Mouse (Mus musculus): ENCODE measurements around the gene Dynlt1b.
"Not testable (repeated sequence)": the region's sequence is repeated elsewhere in the genome, so short reads cannot be mapped to it uniquely, and the experiment has no call there.

Dynlt1b gene

DNA sequence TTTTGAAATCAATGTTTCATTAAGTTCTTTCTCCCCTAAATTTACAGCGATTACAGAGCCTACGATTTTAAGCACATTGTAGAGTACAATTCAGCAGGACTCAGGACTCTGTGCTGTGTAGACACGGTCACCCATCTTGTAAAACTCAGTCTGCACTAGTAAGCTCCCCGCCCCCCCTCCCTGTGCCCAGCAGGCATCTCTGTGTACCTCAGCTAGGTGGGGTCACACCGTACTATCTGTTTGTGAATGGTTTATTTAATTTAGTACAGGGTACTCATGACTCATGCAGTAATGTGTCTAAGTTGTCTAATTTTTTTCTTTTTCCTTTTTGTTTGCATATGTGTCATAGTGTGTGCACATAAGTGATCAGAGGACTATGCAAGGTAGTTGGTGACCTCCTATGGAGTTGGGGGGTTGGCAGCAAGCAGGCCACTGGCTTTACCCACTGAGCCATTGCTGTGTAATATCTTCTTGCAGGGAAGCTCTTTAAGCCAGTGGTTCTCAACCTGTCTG, 31.2 kb downstream of the Dynlt1b start:
- DNase-seq (ENCODE audit: low spot score in 2 of 2): not testable (repeated sequence)

DNA sequence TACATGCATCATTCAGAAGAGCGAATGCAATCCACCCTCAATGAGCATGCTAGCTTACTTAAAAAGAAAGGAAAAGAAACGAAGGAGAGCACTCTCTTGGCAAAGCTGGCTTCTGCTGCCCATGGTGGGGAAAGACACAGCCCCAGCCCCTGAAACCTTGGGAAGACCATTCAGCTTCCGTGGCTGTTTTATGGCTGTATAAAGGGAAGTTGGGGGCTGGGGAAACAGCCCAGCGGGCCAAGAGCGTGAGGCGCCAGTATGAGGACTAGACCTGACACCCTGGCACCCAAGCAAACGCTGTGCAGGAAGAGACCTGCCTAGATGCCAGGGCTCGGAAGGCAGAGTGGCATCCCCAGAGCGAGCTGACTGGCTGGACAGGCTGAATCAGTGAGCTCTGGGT, 35.8 kb downstream of the Dynlt1b start:
- not testable (repeated sequence) for DNase-seq (ENCODE audit: low spot score in 2 of 2)

DNA sequence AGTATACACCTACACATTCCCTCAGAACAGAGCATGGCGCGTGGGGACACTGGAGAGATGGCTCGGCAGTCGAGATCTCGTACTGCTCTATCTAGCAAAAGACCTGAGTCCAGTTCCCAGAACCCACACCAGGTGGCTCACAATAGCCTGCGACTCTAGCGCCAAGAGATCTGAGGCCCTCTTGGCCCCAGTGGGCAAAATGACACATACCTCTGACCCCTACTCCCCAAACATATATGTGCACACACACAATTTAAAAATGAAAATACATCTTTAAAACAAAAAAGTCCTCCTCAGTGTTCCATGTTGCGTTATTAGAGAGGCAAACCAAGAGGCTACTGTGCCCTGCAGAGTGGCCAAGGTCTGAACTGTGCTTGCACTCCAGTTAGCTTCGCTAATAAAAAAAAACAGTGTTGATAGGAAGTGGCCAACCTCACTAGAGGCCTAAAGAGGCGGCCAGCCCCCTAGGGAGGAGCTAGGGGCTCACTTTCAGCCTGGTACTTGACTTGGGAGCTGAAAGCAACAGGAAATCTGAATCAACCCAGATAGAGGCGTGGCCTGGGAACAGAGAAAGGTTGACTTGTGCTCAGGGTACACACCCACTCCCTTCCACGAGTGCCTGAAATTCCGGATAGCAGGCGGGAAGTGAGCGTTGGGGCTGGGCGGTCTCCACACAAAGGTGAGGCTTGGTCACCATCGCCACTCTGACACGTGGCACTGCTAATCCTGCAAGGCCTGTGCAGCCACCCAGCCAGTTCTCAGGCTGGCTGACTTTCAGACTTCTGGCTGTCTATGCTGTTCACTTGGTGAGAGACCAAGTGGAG, 37.9 kb downstream of the Dynlt1b start:
- not testable (repeated sequence) for DNase-seq (ENCODE audit: low spot score in 2 of 2)

DNA sequence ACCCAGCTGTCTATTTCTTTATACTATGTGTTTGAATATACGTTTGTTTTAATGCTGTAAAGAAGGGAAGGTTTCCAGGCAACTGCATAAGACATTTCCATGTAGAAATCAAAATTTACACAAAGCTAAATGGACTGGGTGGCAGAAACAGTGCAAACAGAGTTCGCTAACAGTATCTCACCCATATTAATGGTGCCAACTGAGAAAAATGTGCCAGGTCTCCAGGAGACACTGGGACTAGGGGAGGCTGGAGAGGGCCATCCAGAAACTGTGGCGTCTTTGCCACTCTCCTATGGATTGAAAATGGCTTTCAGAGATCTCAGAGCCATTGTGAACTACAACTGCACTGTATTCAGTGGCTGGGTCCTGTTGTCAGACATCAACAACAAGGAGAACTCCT, 40.1 kb downstream of the Dynlt1b start:
- DNase-seq (ENCODE audit: low spot score in 2 of 2): not testable (repeated sequence)

- not testable (repeated sequence) for DNase-seq (ENCODE audit: low spot score in 2 of 2)
These were observed 40.8 kb downstream of the Dynlt1b start for GRCm38 (mm10) chr17:6470671-6471070.

- not testable (repeated sequence) for DNase-seq (ENCODE audit: low spot score in 2 of 2)
These were observed 45.4 kb downstream of the Dynlt1b start for GRCm38 (mm10) chr17:6475270-6475669.

- DNase-seq (ENCODE audit: low spot score in 2 of 2): not testable (repeated sequence)
These were observed 46.0 kb downstream of the Dynlt1b start for GRCm38 (mm10) chr17:6475913-6476312.

DNA sequence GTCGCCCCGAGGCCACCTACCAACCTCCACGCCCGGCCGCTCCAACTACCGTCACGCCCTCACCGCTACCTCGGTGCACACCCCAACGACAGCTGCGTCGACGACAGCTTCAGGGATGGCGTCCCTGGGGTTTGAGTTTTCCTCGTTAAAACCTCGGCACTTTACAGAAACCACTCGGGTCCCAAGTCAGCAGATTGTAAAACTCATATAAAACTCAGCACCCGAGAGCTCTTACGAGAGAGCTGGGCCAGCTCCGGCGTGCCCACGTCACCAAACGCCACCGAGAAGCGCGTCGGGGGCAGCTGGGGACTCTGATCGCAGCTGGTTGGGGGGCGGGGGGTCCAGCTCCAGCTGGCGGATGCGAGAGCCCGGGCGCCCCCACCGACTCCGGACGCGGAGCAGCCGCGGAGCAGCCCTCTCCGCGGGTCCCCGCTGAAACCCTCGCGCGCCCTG, 46.6 kb downstream of the Dynlt1b start:
- not testable (repeated sequence) for DNase-seq (ENCODE audit: low spot score in 2 of 2)

- not testable (repeated sequence) for DNase-seq (ENCODE audit: low spot score in 2 of 2)
These were observed 47.1 kb downstream of the Dynlt1b start for GRCm38 (mm10) chr17:6477026-6477425.

DNA sequence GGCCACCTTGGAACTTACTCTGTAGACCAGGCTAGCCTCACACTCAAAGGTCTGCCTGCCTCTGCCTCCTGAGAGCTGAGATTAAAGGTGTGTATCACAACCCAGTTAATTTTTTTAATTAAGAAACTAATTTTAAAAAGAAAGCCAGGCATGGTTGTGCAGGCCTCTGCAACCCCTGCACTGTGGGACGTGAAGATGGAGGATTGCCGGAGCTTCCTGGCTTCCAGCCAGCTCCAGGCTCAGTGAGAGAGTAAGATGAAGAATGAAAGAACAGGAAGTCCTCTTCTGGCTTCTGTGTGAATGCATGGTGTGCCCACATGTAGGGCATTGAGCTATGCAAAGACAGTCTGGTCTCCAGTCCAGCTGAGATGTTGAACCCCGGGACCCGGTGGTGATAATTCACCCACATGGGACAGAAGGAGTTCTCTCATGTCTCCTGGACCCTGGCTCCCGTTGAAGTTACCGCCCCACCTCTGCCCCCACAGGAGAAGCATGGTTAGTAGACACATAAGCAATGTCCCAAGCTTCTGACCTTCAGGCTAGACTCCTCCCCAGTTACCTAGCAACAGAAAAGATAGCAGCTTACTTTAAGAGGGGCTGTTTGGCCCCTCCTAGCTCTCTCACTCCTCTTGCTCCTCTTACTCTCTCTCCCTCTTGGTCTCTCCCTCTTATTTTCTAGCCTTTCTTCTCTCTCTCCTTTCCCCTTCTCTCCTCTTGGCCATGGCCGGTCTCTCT, 51.1 kb downstream of the Dynlt1b start:
- not testable (repeated sequence) for DNase-seq (ENCODE audit: low spot score in 2 of 2)

DNA sequence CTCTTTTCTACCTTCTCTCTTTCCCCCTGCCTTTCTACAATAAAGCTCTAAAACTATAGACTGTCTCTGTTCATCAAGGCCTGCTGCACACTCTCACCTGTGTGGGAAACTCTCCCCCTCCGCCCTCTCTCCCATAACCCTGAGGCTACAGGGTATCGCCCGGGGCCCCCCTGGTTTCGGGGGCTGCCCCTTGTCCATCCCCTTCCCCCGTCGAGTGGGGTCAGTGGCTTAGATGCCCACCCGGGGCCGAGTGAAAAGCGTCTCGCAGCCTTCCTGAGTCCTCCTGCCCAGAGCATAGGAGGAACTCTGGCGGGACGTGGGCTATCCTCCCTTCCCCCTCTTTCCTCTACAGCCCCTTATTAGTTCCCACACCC, 51.7 kb downstream of the Dynlt1b start:
- DNase-seq (ENCODE audit: low spot score in 2 of 2): not testable (repeated sequence)

DNA sequence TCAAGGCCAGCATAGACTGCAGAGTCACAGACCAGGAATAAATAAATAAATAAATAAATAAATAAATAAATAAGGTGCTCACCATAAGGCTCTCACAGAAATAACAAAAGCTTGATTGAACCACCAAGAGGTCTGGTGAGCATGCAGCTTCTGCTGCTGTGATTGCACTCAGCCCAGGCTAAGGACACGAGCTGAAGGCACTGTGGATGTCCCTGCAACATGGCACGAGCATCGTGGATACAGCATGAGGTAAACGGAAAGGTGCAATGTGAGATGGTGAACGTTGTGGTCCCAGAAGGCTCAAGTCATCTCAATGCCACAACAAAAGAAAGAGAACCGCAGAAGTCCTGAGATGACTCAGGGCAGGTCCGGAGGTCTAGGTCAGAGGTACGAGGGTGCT, 52.3 kb downstream of the Dynlt1b start:
- not testable (repeated sequence) for DNase-seq (ENCODE audit: low spot score in 2 of 2)

All from frontal cortex, postnatal 25 days (tissue).